Mouse (Mus musculus): Measurements from ENCODE around the gene Me1. TPM values are rescaled to one million over a fixed set of nuclear protein-coding genes. Genes with fewer than 3 reads are reported as not detected.

Me1 gene
- polyA plus RNA-seq, 1 experiment, result 56.3 TPM

DNA sequence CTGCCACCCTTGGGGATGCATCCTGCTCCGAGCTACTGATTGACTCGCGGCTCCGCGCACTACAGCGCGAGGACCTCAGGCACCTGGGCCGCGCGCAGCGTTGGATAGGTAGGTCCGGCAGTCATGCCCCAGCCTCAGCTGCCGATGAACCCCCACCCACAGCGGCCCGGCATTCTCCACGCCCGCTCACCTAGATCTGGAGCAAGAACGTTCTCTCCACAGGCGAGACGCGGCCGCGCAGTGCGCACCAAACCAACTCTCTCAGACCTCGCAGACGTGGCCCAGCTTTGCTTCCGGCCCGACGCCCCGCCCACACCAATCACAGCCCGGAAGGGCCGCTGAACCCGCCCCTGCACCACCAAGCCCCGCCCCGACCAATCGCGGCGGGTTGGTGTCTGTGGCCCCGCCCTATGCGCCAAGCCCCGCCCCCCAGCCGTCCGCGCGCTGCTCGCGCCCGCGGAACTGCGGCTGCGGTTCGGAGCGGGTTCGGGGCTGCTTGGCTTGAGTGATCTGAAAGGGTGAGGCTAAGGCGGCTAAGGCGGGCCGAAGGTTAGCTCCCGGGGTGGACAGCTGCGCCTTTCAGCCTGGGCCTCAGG lies 124.1 kb downstream of the Me1 start, which contains the start of the genes Pgm3 and Rwdd2a:
Gene Pgm3, minus strand, starts transcription at position 303 of the 596 bp plus-strand sequence.
Gene Rwdd2a, plus strand, starts transcription at position 452 of the 596 bp plus-strand sequence.
- no peaks in the 10 kb centered on the region for H3K4me1 ChIP-seq (ENCODE audit: control insufficient read depth, insufficient read depth, low read length)
- WGBS, result 1% methylated on average over 59 of the region's 59 CpGs
- TF ChIP-seq POLR2A (IDR thresholded peaks at IDR 0.05; ENCODE audit: borderline replicate concordance, insufficient read depth, low read length) (peak; percentile 90), CTCF (IDR thresholded peaks at IDR 0.05; ENCODE audit: borderline replicate concordance, insufficient read depth, low read depth, low read length) (no peak)

GRCm38 (mm10) chr9:86570946-86571345 lies 124.8 kb downstream of the Me1 start:
- Histone ChIP-seq H3K27me3 (ENCODE audit: control insufficient read depth, insufficient read depth, low read length) (no peaks in the 10 kb centered on the region), H3K4me3 (replicated peaks; ENCODE audit: insufficient read depth, low read depth, low read length) (peak overlapping the region; percentile 17), H3K4me1 (ENCODE audit: control insufficient read depth, insufficient read depth, low read length) (no peaks in the 10 kb centered on the region), H3K27ac (ENCODE audit: insufficient read depth, low read length) (no peak overlapping the region)
- no peak for DNase-seq
- 18% methylated on average over 8 of the region's 8 CpGs for WGBS
- TF ChIP-seq CTCF (IDR thresholded peaks at IDR 0.05; ENCODE audit: borderline replicate concordance, insufficient read depth, low read depth, low read length), result no peak
- no peak for TF ChIP-seq POLR2A (IDR thresholded peaks at IDR 0.05; ENCODE audit: borderline replicate concordance, insufficient read depth, low read length)

More for the DNA sequence above, 124.1 kb downstream of the Me1 start, which contains the start of the genes Pgm3 and Rwdd2a:
- Histone ChIP-seq H3K27ac (ENCODE audit: insufficient read depth, low read length) (peak within 1 kb of the TSS; percentile 51), H3K27me3 (ENCODE audit: control insufficient read depth, insufficient read depth, low read length) (no peaks in the 10 kb centered on the region), H3K4me3 (replicated peaks; ENCODE audit: insufficient read depth, low read depth, low read length) (peak within 1 kb of the TSS; percentile 71)
- DNase-seq, result peak; percentile 96

GRCm38 (mm10) chr9:86570261-86570890 lies 125.4 kb downstream of the Me1 start:
- H3K4me3 ChIP-seq (replicated peaks; ENCODE audit: insufficient read depth, low read depth, low read length), result no peak overlapping the region
- H3K27ac ChIP-seq (ENCODE audit: insufficient read depth, low read length), result no peak overlapping the region
- no peaks in the 10 kb centered on the region for H3K27me3 ChIP-seq (ENCODE audit: control insufficient read depth, insufficient read depth, low read length)
- TF ChIP-seq POLR2A (IDR thresholded peaks at IDR 0.05; ENCODE audit: borderline replicate concordance, insufficient read depth, low read length) (no peak), CTCF (IDR thresholded peaks at IDR 0.05; ENCODE audit: borderline replicate concordance, insufficient read depth, low read depth, low read length) (no peak)
- WGBS, result 72% methylated on average over 10 of the region's 10 CpGs
- H3K4me1 ChIP-seq (ENCODE audit: control insufficient read depth, insufficient read depth, low read length), result no peaks in the 10 kb centered on the region
- no peak for DNase-seq

GRCm38 (mm10) chr9:86569314-86569910 lies 126.3 kb downstream of the Me1 start:
- WGBS, result 74% methylated on average over 3 of the region's 3 CpGs
- TF ChIP-seq CTCF (IDR thresholded peaks at IDR 0.05; ENCODE audit: borderline replicate concordance, insufficient read depth, low read depth, low read length) (no peak), POLR2A (IDR thresholded peaks at IDR 0.05; ENCODE audit: borderline replicate concordance, insufficient read depth, low read length) (no peak)
- no peak overlapping the region for H3K4me3 ChIP-seq (replicated peaks; ENCODE audit: insufficient read depth, low read depth, low read length)

GRCm38 (mm10) chr9:86560543-86560942 lies 135.2 kb downstream of the Me1 start:
- no peak for DNase-seq
- 80% methylated on average over 3 of the region's 3 CpGs for WGBS
- TF ChIP-seq POLR2A (IDR thresholded peaks at IDR 0.05; ENCODE audit: borderline replicate concordance, insufficient read depth, low read length), result no peak
- no peak for TF ChIP-seq CTCF (IDR thresholded peaks at IDR 0.05; ENCODE audit: borderline replicate concordance, insufficient read depth, low read depth, low read length)
- Histone ChIP-seq H3K4me1 (ENCODE audit: control insufficient read depth, insufficient read depth, low read length) (no peaks in the 10 kb centered on the region), H3K4me3 (replicated peaks; ENCODE audit: insufficient read depth, low read depth, low read length) (no peak overlapping the region), H3K27ac (ENCODE audit: insufficient read depth, low read length) (no peak overlapping the region), H3K27me3 (ENCODE audit: control insufficient read depth, insufficient read depth, low read length) (no peaks in the 10 kb centered on the region)

More at GRCm38 (mm10) chr9:86569314-86569910, 126.3 kb downstream of the Me1 start:
- Histone ChIP-seq H3K27ac (ENCODE audit: insufficient read depth, low read length) (no peak overlapping the region), H3K27me3 (ENCODE audit: control insufficient read depth, insufficient read depth, low read length) (no peaks in the 10 kb centered on the region), H3K4me1 (ENCODE audit: control insufficient read depth, insufficient read depth, low read length) (no peaks in the 10 kb centered on the region)
- no peak for DNase-seq

DNA sequence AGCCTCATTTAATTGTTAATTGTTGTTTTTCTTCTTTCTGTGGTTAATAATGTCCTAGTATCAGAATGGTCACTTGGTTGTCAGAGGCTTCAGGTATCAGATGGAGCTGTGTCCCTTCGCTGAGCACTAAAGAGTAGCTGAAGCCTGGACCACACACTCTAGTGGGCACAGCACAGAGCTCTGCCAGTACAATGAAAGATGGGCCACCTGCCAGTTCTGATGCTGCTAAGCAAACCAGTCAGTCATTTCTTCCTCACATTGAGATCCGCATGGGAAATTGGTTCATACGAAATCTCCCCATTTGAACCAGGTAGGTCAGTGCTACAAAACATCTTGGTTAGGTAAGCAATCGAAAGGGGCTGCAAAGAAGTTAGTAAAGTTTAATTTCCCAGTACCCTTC lies 141.1 kb downstream of the Me1 start:
- TF ChIP-seq POLR2A (IDR thresholded peaks at IDR 0.05; ENCODE audit: borderline replicate concordance, insufficient read depth, low read length) (no peak), CTCF (IDR thresholded peaks at IDR 0.05; ENCODE audit: borderline replicate concordance, insufficient read depth, low read depth, low read length) (no peak)
- Histone ChIP-seq H3K27me3 (ENCODE audit: control insufficient read depth, insufficient read depth, low read length) (no peaks in the 10 kb centered on the region), H3K4me1 (ENCODE audit: control insufficient read depth, insufficient read depth, low read length) (no peaks in the 10 kb centered on the region), H3K27ac (ENCODE audit: insufficient read depth, low read length) (no peak overlapping the region), H3K4me3 (replicated peaks; ENCODE audit: insufficient read depth, low read depth, low read length) (no peak overlapping the region)
- DNase-seq, result no peak
- WGBS, result 57% methylated on average over 4 of the region's 4 CpGs

- DNase-seq, result peak; percentile 37 to 41
- Histone ChIP-seq H3K27ac (ENCODE audit: insufficient read depth, low read length) (no peak overlapping the region), H3K4me1 (ENCODE audit: control insufficient read depth, insufficient read depth, low read length) (no peaks in the 10 kb centered on the region), H3K4me3 (replicated peaks; ENCODE audit: insufficient read depth, low read depth, low read length) (no peak overlapping the region), H3K27me3 (ENCODE audit: control insufficient read depth, insufficient read depth, low read length) (no peaks in the 10 kb centered on the region)
- no peak for TF ChIP-seq CTCF (IDR thresholded peaks at IDR 0.05; ENCODE audit: borderline replicate concordance, insufficient read depth, low read depth, low read length)
- no peak for TF ChIP-seq POLR2A (IDR thresholded peaks at IDR 0.05; ENCODE audit: borderline replicate concordance, insufficient read depth, low read length)
- 41% methylated on average over 9 of the region's 9 CpGs for WGBS
Observed at GRCm38 (mm10) chr9:86553886-86554285, 141.9 kb downstream of the Me1 start.

Data from cerebellum, adult 2 months (tissue).